Mouse (Mus musculus) brain, embryonic 14.5 days (tissue): ENCODE data around the gene Rab40c. TPM values are rescaled to one million over a fixed set of nuclear protein-coding genes. Genes with fewer than 3 reads are reported as not detected.
"Not testable (repeated sequence)": the region's sequence is repeated elsewhere in the genome, so short reads cannot be mapped to it uniquely, and the experiment has no call there.

Experiments used
- DNase-seq: peaks from one replicate; pipeline ENCODE4 v3.0.0-alpha.2; 2011; ENCODE audit warnings: low read depth
- CTCF ChIP-seq: fragments of 200-500 bp; IDR thresholded peaks from 2 replicates; pipeline ENCODE4 v1.5.1; 2012; ENCODE audit warnings: inconsistent platforms, mild to moderate bottlenecking, moderate library complexity, borderline replicate concordance; ENCODE audit not compliant: insufficient read depth, insufficient read length; ENCODE audit errors: extremely low read depth
- POLR2A ChIP-seq: fragments of 200-500 bp; IDR thresholded peaks from 2 replicates; pipeline ENCODE4 v1.6.1; 2012; ENCODE audit warnings: mild to moderate bottlenecking, inconsistent platforms, borderline replicate concordance; ENCODE audit not compliant: poor library complexity, insufficient read depth, insufficient read length, severe bottlenecking; ENCODE audit errors: extremely low read depth
- polyA plus RNA-seq: library from polyadenylated mRNA; depleted of rRNA; stranded (reverse); fragments of >200 nt; gene quantifications from 2 replicates; pipeline ENCODE4 v1.2.3, GENCODE M21; 2012

Rab40c gene
- polyA plus RNA-seq, 1 experiment, result 88.3 TPM

DNA sequence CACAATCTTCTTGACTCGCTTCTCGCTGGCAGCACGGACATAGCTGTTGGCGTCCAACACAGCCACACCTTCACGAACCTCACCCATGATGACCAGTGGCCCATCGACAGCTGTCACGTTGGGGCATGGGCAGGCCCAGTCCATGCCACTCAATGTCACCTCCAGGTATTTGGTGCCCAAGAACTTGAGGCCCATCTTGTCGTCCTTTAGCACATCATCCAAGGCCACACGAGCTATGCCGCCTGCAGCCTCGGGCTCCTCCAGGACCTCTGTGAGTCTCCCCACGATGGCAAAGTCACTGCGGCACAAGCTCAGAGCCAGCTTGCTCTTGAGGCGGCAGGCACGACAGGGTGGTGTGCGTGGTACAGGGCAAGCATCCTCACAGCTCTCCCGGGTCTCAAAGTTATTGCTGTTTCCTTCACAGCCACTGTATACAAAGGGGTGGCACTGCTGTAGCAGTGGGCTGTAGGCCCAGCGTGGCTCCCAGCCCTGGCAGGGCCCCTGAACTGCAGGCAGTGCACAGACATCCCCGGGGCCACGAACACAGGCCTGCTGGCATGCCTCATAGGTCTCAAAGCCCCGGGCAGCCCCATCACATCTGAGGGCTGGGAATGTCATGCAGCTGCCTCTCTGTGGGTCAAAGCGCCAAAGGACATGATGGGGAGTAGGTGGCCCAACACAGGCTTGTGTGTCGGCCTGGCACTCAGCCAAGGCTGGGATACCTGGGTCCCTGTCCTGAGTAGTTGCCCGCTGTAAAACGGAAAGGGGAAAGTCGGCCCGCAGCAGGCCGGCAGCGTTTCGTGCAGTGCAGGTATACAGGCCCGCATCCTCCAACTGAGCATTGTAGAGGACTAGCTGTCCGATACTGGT lies 41.6 kb downstream of the Rab40c start:
- TF ChIP-seq CTCF, result no peak
- TF ChIP-seq POLR2A, result no peak
- no peak for DNase-seq

DNA sequence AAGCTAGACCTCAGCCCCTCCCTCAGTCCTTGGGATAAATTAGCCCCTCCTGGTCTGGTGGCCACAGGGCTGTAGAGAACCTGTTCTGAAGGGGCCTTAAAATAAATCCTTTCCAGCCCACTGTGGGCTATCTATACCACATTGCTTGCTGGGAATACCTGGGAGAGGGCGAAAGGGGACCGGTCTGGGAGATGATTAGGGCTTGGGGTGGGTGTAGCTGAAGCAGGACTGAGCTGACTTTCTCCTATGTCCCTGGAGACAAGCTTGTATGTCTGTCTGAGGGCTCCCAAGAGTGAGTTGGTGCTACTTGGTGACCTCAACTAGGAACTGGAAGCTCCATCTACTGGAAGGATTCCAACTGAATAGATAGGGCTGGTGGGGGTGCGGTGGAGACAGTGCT lies 42.5 kb downstream of the Rab40c start:
- no peak for TF ChIP-seq POLR2A
- no peak for TF ChIP-seq CTCF
- DNase-seq, result no peak

DNA sequence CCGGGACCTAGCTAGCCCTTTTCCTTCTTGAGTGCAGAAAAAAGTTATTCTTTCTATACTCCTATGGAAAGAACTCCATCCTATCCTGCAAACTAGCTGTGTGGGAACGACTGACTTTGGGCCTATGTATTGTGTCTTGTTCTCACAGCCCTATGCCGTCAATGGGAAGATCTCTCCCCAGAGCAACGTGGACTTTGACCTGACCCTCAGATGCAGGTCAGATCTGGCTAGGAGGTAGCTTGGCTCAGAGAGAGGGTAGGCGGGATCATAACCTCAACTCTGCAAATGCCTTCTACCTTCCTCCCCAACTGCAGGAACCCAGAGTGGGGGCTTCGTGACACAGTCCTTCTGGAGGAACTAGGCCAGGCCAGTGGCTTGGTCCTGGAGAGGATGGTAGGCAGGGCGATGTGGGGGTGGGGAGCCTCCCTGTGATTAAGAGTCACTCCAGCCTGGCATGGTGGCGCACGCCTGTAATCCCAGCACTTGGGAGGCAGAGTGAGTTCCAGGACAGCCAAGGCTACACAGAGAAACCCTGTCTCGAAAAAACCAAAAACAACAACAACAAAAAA lies 43.1 kb downstream of the Rab40c start:
- no peak for TF ChIP-seq CTCF
- TF ChIP-seq POLR2A, result no peak
- DNase-seq, result no peak

DNA sequence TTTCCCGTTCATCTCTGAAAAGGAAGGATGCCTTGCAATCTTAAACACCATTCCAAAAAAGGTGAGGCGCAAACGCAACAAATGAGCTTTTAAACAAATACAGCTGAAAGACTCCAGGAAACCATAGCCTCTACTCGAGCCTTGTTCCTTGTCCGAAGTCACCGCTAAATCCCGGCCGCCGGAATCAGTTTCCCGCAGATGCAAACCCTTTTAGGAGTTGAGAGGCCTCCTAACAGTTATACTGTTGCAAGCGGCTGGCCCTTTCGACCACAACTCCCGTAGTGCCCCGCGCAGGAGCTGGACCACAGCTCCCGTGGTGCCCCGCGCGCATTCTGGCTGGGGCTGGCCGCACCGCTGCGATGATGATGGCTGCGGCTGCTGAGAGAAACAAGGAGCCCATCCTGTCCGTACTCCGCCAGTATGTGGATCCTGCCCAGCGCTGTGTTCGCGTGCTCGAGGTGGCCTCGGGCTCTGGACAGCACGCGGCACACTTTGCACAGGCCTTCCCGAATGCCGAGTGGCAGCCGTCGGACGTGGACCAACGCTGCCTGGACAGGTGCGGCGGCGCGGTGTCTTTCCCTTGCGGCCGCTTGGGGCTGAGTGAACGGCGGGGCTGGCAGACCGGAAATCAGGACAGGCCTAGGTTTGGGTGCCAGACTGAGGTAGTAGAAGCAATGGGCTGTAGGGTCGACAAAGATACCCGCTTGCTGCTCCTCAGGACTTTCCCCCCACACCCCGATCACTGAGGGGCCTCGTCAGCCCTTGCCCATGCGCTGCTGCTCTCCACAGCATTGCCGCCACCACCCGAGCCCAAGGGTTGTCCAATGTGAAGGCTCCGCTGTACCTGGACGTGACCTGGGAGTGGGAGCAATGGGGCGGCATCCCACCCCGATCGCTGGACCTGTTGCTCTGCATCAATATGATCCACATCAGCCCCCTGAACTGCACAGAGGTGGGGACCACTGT lies 44.1 kb downstream of the Rab40c start:
- peak; percentile 96 for DNase-seq
- TF ChIP-seq POLR2A, result peak; percentile 80; the same call in 1 of the 2 replicates
- TF ChIP-seq CTCF, result no peak

DNA sequence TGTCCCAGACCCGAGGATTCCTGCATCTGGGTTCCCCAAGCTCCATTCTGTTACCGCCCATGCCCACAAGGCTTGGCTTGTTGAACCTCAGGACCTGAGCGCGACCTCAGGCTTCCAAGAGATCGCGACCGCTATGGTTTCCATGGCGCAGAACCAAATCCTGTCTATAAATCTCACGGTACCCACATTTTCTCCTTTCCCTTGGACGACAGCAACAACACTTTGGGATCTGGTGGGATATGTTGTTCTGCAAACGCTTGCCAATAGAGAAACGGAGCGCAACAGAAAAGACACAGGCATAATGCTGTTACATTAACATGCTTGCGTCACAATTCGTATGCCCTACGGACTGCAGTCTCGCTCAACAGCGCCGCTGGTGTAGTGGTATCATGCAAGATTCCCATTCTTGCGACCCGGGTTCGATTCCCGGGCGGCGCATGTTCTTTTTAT lies 44.8 kb downstream of the Rab40c start, which contains the start of gene Mettl26:
Gene Mettl26 (plus strand): TSS at position 354 of the 450 bp plus-strand sequence.
- TF ChIP-seq CTCF (no peak; the same call in 1 of the 2 replicates), POLR2A (no peak)
- DNase-seq, result peak; percentile 97

DNA sequence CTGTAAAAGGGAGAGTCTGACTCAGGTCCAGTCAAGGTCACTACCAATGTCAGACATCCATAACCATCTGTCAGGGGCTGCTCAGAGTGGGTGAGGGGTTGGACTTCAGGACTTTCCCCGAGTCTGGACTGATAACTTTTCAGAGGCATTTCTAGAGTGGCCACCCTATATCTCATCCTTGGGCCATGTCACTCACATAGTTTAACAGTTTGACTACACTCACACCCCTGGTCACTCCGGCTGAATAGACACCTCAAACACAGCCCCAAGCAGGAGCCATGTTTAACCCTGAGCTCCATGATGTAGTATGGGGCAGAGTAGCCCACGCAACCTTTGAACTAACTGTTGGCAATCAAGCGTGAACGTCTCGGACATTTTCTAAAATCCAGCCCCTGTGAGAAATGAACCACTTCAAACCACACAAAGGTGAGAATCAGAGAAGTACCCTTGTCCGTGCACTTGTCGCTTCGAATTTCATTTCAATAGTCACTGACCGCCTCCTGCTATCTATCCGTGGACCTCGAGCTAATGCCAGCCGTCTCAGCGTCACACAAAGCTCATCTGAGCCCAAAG lies 45.3 kb downstream of the Rab40c start:
- no peak for DNase-seq
- no peak for TF ChIP-seq CTCF
- no peak for TF ChIP-seq POLR2A

DNA sequence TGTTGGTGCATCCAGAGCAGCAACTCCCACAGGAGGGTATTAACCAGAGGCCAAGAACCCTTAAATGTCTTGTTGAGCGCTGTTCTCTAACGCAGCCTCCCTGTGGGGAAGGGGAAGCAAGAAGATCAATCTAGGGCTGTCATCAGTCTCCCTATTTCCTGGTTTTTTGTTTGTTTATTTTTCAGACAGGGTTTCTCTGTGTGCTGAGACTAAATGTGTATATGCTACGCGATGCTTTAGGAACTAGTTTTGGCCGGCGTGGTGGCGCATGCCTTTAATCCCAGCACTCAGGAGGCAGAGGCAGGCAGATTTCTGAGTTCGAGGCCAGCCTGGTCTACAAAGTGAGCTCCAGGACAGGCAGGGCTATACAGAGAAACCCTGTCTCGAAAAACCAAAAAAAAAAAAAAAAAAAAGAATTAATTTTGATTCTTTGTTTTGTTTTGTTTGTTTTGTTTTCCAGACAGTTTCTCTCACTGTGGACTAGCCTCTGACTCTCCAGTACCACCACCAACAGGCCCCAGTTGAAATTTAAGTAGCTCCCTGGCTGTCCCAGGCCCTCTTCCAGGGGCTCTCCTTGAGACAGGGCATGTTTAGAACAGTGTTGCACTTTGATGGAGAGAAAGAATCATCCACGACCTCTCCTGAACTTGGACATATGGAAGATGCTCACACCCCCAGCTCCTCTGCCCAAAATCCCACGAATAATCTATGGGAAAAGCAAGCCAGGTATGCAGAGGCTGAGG lies 46.0 kb downstream of the Rab40c start:
- no peak for TF ChIP-seq POLR2A
- no peak for TF ChIP-seq CTCF
- DNase-seq, result no peak

DNA sequence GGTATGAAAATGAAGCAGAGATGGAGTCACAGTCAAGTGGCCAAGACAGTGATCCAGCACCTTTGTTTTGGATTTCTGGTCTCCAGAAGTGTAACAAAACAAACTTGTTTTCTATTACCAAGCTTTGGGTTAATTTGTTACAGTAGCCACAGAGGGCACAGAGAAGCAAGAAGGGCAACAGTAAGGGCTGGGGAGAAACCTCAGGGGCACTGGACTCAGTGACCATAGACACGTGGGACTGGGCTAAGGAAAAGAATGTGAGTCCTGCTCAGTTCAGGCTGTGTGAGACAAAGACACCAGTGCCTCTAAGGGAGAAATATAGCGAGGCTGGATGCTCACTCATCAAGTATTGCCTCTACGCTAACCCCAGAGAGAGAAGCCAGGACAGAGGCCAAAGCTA lies 46.9 kb downstream of the Rab40c start:
- TF ChIP-seq POLR2A (no peak), CTCF (no peak)
- DNase-seq, result no peak

DNA sequence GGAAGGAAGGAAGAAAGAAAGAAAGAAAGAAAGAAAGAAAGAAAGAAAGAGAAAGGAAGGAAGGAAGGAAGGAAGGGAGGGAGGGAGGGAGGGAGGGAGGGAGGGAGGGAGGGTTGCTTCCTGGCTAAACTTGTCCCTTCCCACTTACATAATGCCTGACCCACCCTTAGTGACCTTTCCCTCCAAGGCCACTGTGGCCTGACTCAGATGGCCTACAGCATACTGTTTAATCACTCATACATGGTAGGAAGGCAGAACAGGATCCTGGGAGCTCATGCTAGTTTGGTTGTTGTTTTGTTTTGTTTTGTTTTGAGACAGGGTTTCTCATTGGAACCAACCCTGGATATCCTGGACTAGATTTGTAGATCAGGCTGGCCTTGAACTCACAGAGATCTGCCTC lies 48.0 kb downstream of the Rab40c start:
- not testable (repeated sequence) for DNase-seq

DNA sequence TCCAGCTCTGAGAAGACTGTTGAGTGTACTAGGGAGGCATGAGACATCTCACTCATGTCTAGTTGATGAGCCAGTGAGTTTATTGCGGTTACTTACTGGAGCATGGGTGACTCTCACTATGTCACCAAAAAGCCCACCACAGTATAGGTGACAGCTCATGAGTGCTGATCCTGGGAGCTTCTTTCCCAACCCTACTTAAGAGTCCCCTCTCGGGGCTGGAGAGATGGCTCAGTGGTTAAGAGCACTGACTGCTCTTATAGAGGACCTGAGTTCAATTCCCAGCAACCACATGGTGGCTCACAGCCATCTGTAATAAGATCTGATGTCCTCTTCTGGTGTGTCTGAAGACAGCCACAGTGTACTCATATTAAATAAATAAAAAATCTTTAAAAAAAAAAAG lies 49.6 kb downstream of the Rab40c start:
- DNase-seq, result no peak
- TF ChIP-seq POLR2A (no peak), CTCF (no peak)

DNA sequence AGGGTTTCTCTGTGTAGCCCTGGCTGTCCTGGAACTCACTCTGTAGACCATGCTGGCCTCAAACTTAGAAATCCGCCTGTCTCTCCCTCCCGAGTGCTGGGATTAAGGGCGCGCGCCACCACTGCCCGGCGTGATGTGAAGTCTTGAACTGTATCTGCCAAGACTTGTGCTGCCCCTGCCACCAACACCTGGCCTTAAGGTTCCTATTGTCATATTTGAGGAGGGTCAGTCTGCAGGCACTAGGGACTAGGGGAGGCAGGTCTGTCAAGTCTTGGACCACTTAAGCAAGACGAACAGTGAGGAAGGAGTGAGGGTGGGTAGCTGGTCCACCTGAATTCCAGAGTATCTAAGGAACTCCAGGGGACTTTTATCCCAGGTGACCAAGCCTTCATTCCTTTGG lies 50.0 kb downstream of the Rab40c start:
- DNase-seq, result no peak
- no peak for TF ChIP-seq POLR2A
- no peak for TF ChIP-seq CTCF
